Comparison of ENCODE assay signal across 22 mouse cellular contexts in genomic region chr13:96937059-96937558, GRCm38 (mm10). TPM values are rescaled to one million over a fixed set of nuclear protein-coding genes. Genes with fewer than 3 reads are reported as not detected.
DNase-seq lines count a peak whose midpoint lies in the region; ATAC-seq and TF ChIP-seq lines count a peak whose summit lies in the region.
"Had no signal": no experiment of that assay in that cellular context is flagged by ENCODE, and none has a peak within 500 bp of the region (broad histone marks: within the 10 kb centered on the region; RNA-seq: fewer than 3 reads in every experiment).

No protein-coding gene starts in this region.

- peak overlapping the region; percentile 52 for H3K27ac ChIP-seq in kidney, embryonic 15.5 days
- H3K27ac ChIP-seq in midbrain, postnatal 0 days (ENCODE audit: low read depth, low read length), result no peak overlapping the region
- H3K27ac ChIP-seq in midbrain, embryonic 14.5 days (replicated peaks; ENCODE audit: low read depth, low read length), result no peak overlapping the region
- no peak overlapping the region for H3K27ac ChIP-seq in stomach, postnatal 0 days (replicated peaks)
- H3K27ac ChIP-seq: embryonic facial prominence, embryonic 10.5 days; forebrain, embryonic 13.5 days; heart, adult 2 months; heart, embryonic 15.5 days; limb, embryonic 15.5 days; neural tube, embryonic 12.5 days had no signal

- DNase-seq in heart, adult 11 months, result peak; percentile 50
- no peak for DNase-seq in heart, adult 9 months (ENCODE audit: low spot score in 2 of 2)
- no peak for DNase-seq in kidney, adult 18-20 months
- no peak for DNase-seq in midbrain, postnatal 0 days (ENCODE audit: low spot score)
- DNase-seq in midbrain, embryonic 14.5 days, result no peak
- no peak for DNase-seq in stomach, postnatal 0 days (ENCODE audit: low spot score)
- no peak for DNase-seq in frontal cortex, postnatal 25 days (ENCODE audit: low spot score in 2 of 2)
- DNase-seq: cerebellum, adult 2 months; cerebellum, postnatal 36 days; gastrocnemius, postnatal 10 days; heart, adult 2 months; heart, postnatal 4 days; lung, adult 2 months; lung, postnatal 4 days; thymus, adult 2 months had no signal

- no peak overlapping the region for H3K9ac ChIP-seq in kidney, embryonic 15.5 days
- H3K9ac ChIP-seq in midbrain, postnatal 0 days (replicated peaks; ENCODE audit: low read length, poor library complexity, severe bottlenecking), result no peak overlapping the region
- H3K9ac ChIP-seq in midbrain, embryonic 14.5 days (replicated peaks; ENCODE audit: low read length), result no peak overlapping the region
- no peak overlapping the region for H3K9ac ChIP-seq in stomach, postnatal 0 days (ENCODE audit: low read length)
- H3K9ac ChIP-seq: forebrain, embryonic 13.5 days; heart, embryonic 15.5 days; limb, embryonic 15.5 days; neural tube, embryonic 12.5 days had no signal

- 0 out of 2 replicates have a peak, but pooled peaks cover 2% of the 10 kb centered on the region for H3K27me3 ChIP-seq in kidney, embryonic 15.5 days
- H3K27me3 ChIP-seq in midbrain, postnatal 0 days (ENCODE audit: insufficient read depth, low read length), result no peaks in the 10 kb centered on the region
- no peaks in the 10 kb centered on the region for H3K27me3 ChIP-seq in midbrain, embryonic 14.5 days (ENCODE audit: control insufficient read depth, insufficient read depth, low read length)
- H3K27me3 ChIP-seq in stomach, postnatal 0 days (ENCODE audit: control insufficient read depth, insufficient read depth, low read length), result no peaks in the 10 kb centered on the region
- H3K27me3 ChIP-seq: forebrain, embryonic 13.5 days; heart, embryonic 15.5 days; limb, embryonic 15.5 days; neural tube, embryonic 12.5 days had no signal

- ATAC-seq in kidney, embryonic 15.5 days (replicated peaks; ENCODE audit: low FRiP score), result no peak
- ATAC-seq in midbrain, postnatal 0 days (ENCODE audit: low FRiP score), result no peak
- no peak for ATAC-seq in midbrain, embryonic 14.5 days (ENCODE audit: low FRiP score, low TSS enrichment)
- ATAC-seq in stomach, postnatal 0 days (ENCODE audit: low FRiP score, low TSS enrichment), result peak; percentile 54; the same call in 1 of the 2 replicates
- ATAC-seq: forebrain, embryonic 13.5 days had no signal

- 71% methylated on average over 10 of the region's 10 CpGs for WGBS in kidney, embryonic 15.5 days
- 77% methylated on average over 10 of the region's 10 CpGs for WGBS in midbrain, postnatal 0 days
- 76% methylated on average over 10 of the region's 10 CpGs for WGBS in midbrain, embryonic 14.5 days
- WGBS in stomach, postnatal 0 days, result 73% methylated on average over 10 of the region's 10 CpGs

- peaks cover 20% of the 10 kb centered on the region for H3K4me1 ChIP-seq in kidney, embryonic 15.5 days
- H3K4me1 ChIP-seq in midbrain, postnatal 0 days (ENCODE audit: insufficient read depth, low read length), result no peaks in the 10 kb centered on the region
- no peaks in the 10 kb centered on the region for H3K4me1 ChIP-seq in midbrain, embryonic 14.5 days (ENCODE audit: control insufficient read depth, insufficient read depth, low read length)
- no peaks in the 10 kb centered on the region for H3K4me1 ChIP-seq in stomach, postnatal 0 days (replicated peaks; ENCODE audit: control insufficient read depth, insufficient read depth)
- H3K4me1 ChIP-seq: embryonic facial prominence, embryonic 10.5 days; forebrain, embryonic 13.5 days; neural tube, embryonic 12.5 days had no signal

- TF ChIP-seq CTCF in midbrain, postnatal 0 days (IDR thresholded peaks at IDR 0.05), result peak; percentile 23; the same call in 1 of the 2 replicates
- TF ChIP-seq CTCF in stomach, postnatal 0 days (IDR thresholded peaks at IDR 0.05; ENCODE audit: low read depth), result peak; percentile 12; the same call in 1 of the 2 replicates

- H3K4me2 ChIP-seq in kidney, embryonic 15.5 days, result no peak overlapping the region
- H3K4me2 ChIP-seq in midbrain, postnatal 0 days (ENCODE audit: low read depth, low read length, poor library complexity, severe bottlenecking), result no peak overlapping the region
- H3K4me2 ChIP-seq in midbrain, embryonic 14.5 days (ENCODE audit: low read length), result no peak overlapping the region
- no peak overlapping the region for H3K4me2 ChIP-seq in stomach, postnatal 0 days (replicated peaks; ENCODE audit: low read depth)
- H3K4me2 ChIP-seq: forebrain, embryonic 13.5 days; heart, embryonic 15.5 days; limb, embryonic 15.5 days; neural tube, embryonic 12.5 days had no signal

- H3K4me3 ChIP-seq in kidney, embryonic 15.5 days (replicated peaks), result no peak overlapping the region
- no peak overlapping the region for H3K4me3 ChIP-seq in midbrain, postnatal 0 days (ENCODE audit: low read depth, low read length)
- no peak overlapping the region for H3K4me3 ChIP-seq in midbrain, embryonic 14.5 days (replicated peaks; ENCODE audit: low read depth, low read length)
- no peak overlapping the region for H3K4me3 ChIP-seq in stomach, postnatal 0 days (ENCODE audit: low read depth, low read length)
- H3K4me3 ChIP-seq: embryonic facial prominence, embryonic 10.5 days; forebrain, embryonic 13.5 days; heart, adult 2 months; heart, embryonic 15.5 days; limb, embryonic 15.5 days; neural tube, embryonic 12.5 days had no signal

- TF ChIP-seq EP300 in stomach, postnatal 0 days (optimal IDR thresholded peaks at IDR 0.05), result no peak

- no peaks in the 10 kb centered on the region for H3K36me3 ChIP-seq in kidney, embryonic 15.5 days
- H3K36me3 ChIP-seq in midbrain, postnatal 0 days (ENCODE audit: insufficient read depth, low read length), result no peaks in the 10 kb centered on the region
- no peaks in the 10 kb centered on the region for H3K36me3 ChIP-seq in midbrain, embryonic 14.5 days (ENCODE audit: control insufficient read depth, insufficient read depth, low read length)
- H3K36me3 ChIP-seq in stomach, postnatal 0 days (ENCODE audit: control insufficient read depth, insufficient read depth, low read length), result no peaks in the 10 kb centered on the region
- H3K36me3 ChIP-seq: embryonic facial prominence, embryonic 10.5 days; heart, embryonic 15.5 days; limb, embryonic 15.5 days; neural tube, embryonic 12.5 days had no signal

- no peaks in the 10 kb centered on the region for H3K9me3 ChIP-seq in kidney, embryonic 15.5 days (replicated peaks)
- no peaks in the 10 kb centered on the region for H3K9me3 ChIP-seq in midbrain, postnatal 0 days (ENCODE audit: low read length)
- no peaks in the 10 kb centered on the region for H3K9me3 ChIP-seq in midbrain, embryonic 14.5 days (ENCODE audit: control insufficient read depth, low read length)
- H3K9me3 ChIP-seq in stomach, postnatal 0 days (ENCODE audit: control insufficient read depth, low read length), result no peaks in the 10 kb centered on the region
- H3K9me3 ChIP-seq: embryonic facial prominence, embryonic 10.5 days; forebrain, embryonic 13.5 days; heart, embryonic 15.5 days; limb, embryonic 15.5 days; neural tube, embryonic 12.5 days had no signal

RNA-seq across cellular contexts. Expression of gene Gcnt4, which starts 12.6 kb away (rescaled TPM):
- polyA plus RNA-seq in kidney, embryonic 15.5 days (2015; fragmentation: Nextera tagmentation; extraction: Ambion mirVana), result 1.5 and 1.6 TPM in 2 replicates
- 0.47 and 0.93 TPM in 2 replicates for total RNA-seq in midbrain, postnatal 0 days (2014; rRNA removed)
- 0.22 and 0.26 TPM in 2 replicates for polyA plus RNA-seq in midbrain, postnatal 0 days (2015; fragmentation: Nextera tagmentation; extraction: Ambion mirVana)
- polyA plus RNA-seq in midbrain, embryonic 14.5 days (2014; fragmentation: Nextera tagmentation; extraction: Ambion mirVana), result 0.07 and 0.14 TPM in 2 replicates
- 0.96 and 1.1 TPM in 2 replicates for polyA plus RNA-seq in stomach, postnatal 0 days (2015; fragmentation: Nextera tagmentation; extraction: Ambion mirVana)
- total RNA-seq: MEL had no signal
